Mouse (Mus musculus) stomach, embryonic 14.5 days (tissue): Measurements from ENCODE around the gene Ctla2a. TPM values are rescaled to one million over a fixed set of nuclear protein-coding genes. Genes with fewer than 3 reads are reported as not detected.

Experiments
- ATAC-seq: fragments of 200-750 bp; cut with Nextera tagmentation; 2 replicates; pipeline ENCODE4 v1.8.0; 2017; ENCODE audit warnings: low read depth, moderate TSS enrichment; ENCODE audit not compliant: insufficient number of reproducible peaks, insufficient read depth, low FRiP score
- H3K27ac ChIP-seq: fragments of 300-500 bp; sonication (generic); 2 replicates; pipeline ENCODE4 v1.5.1; 2014; ENCODE audit warnings: mild to moderate bottlenecking, low read length, moderate library complexity, mixed read lengths
- H3K27me3 ChIP-seq: fragments of 300-500 bp; sonication (generic); 2 replicates; pipeline ENCODE4 v1.6.1; 2014; ENCODE audit warnings: low read length, control low read depth, mixed read lengths; ENCODE audit not compliant: control insufficient read depth, insufficient read depth
- H3K36me3 ChIP-seq: fragments of 300-500 bp; sonication (generic); 2 replicates; pipeline ENCODE4 v1.6.1; 2014; ENCODE audit warnings: mild to moderate bottlenecking, control low read depth, low read length, moderate library complexity, mixed read lengths; ENCODE audit not compliant: control insufficient read depth, insufficient read depth
- H3K4me1 ChIP-seq: fragments of 300-500 bp; sonication (generic); 2 replicates; pipeline ENCODE4 v1.6.1; 2014; ENCODE audit warnings: low read length, control low read depth, mixed read lengths; ENCODE audit not compliant: control insufficient read depth, insufficient read depth
- H3K4me2 ChIP-seq: fragments of 300-500 bp; sonication (generic); replicated peaks from 2 replicates; pipeline ENCODE4 v1.6.1; 2014; ENCODE audit warnings: low read depth, low read length, control low read depth
- H3K4me3 ChIP-seq: fragments of 300-500 bp; sonication (generic); 2 replicates; pipeline ENCODE4 v1.5.1; 2014; ENCODE audit warnings: low read depth, low read length, control low read depth
- H3K9ac ChIP-seq: fragments of 300-500 bp; sonication (generic); replicated peaks from 2 replicates; pipeline ENCODE4 v1.6.1; 2014; ENCODE audit warnings: low read depth, mild to moderate bottlenecking, control low read depth, low read length, moderate library complexity, mixed read lengths
- H3K9me3 ChIP-seq: fragments of 300-500 bp; sonication (generic); 2 replicates; pipeline ENCODE4 v1.6.1; 2016; ENCODE audit warnings: low read depth, low read length, control low read depth; ENCODE audit not compliant: control insufficient read depth
- WGBS: fragments of 180-500 bp; shearing (Covaris S2); extraction: QIAGEN DNeasy Blood & Tissue Kit; methylation state at CpG from one replicate; pipeline ENCODE4 v1.1.7; 2014; 5-methylcytosine and 5-hydroxymethylcytosine counted together
- polyA plus RNA-seq: library from polyadenylated mRNA; unstranded; fragments of >200 nt; fragmentation: Nextera tagmentation; extraction: Ambion mirVana; gene quantifications from 2 replicates; pipeline ENCODE4 v1.2.1, GENCODE M21; 2014

Ctla2a gene
- polyA plus RNA-seq, 1 experiment from 2014 or later = 25.5 TPM

- H3K36me3 ChIP-seq = no peaks in the 10 kb centered on the region
- no peaks in the 10 kb centered on the region for H3K9me3 ChIP-seq
- no peak overlapping the region for H3K9ac ChIP-seq
- no peak for ATAC-seq
- no peaks in the 10 kb centered on the region for H3K4me1 ChIP-seq
- H3K4me2 ChIP-seq = no peak overlapping the region
- no peak overlapping the region for H3K27ac ChIP-seq
- H3K27me3 ChIP-seq = no peaks in the 10 kb centered on the region
- no peak overlapping the region for H3K4me3 ChIP-seq
Measured at GRCm38 (mm10) chr13:60895406-60896160, 40.8 kb downstream of the Ctla2a start.

- H3K4me2 ChIP-seq = no peak overlapping the region
- H3K9ac ChIP-seq = no peak overlapping the region
- no peaks in the 10 kb centered on the region for H3K36me3 ChIP-seq
- no peak overlapping the region for H3K4me3 ChIP-seq
- ATAC-seq = no peak
- H3K9me3 ChIP-seq = no peaks in the 10 kb centered on the region
- no peaks in the 10 kb centered on the region for H3K4me1 ChIP-seq
- 93% methylated on average over 1 of the region's 1 CpGs for WGBS
- H3K27me3 ChIP-seq = no peaks in the 10 kb centered on the region
- H3K27ac ChIP-seq = no peak overlapping the region
Measured at GRCm38 (mm10) chr13:60892301-60892700, 44.1 kb downstream of the Ctla2a start.

Other genes with a start within 250 kb of the Ctla2a start
- not detected in 2 replicates for gene BC051665, start 150.3 kb downstream of the Ctla2a start, polyA plus RNA-seq
- not detected in 2 replicates for gene Ctsll3, start 133.8 kb downstream of the Ctla2a start, polyA plus RNA-seq
- not detected in 2 replicates for gene 4930486L24Rik, start 72.2 kb downstream of the Ctla2a start, polyA plus RNA-seq
- 0.20 TPM in 1 of 2 replicates, not detected in the other for gene Gm49392, start 39.7 kb downstream of the Ctla2a start, polyA plus RNA-seq
- 3.8 and 4.6 TPM in 2 replicates for gene Ctla2b, start 39.2 kb downstream of the Ctla2a start, polyA plus RNA-seq
- gene Tpbpb, start 31.7 kb downstream of the Ctla2a start, polyA plus RNA-seq = not detected in 2 replicates
- gene Gm49393, start 1.0 kb downstream of the Ctla2a start, polyA plus RNA-seq = not detected in 2 replicates
- gene Gm49391, start 54 bp downstream of the Ctla2a start, polyA plus RNA-seq = 1.2 and 1.6 TPM in 2 replicates
- not detected in 2 replicates for gene Tpbpa, start 5.4 kb upstream of the Ctla2a start, polyA plus RNA-seq
- gene Ctsj, start 69.3 kb upstream of the Ctla2a start, polyA plus RNA-seq = not detected in 2 replicates
- not detected in 2 replicates for gene Ctsq, start 104.0 kb upstream of the Ctla2a start, polyA plus RNA-seq
- gene Ctsr, start 227.6 kb upstream of the Ctla2a start, polyA plus RNA-seq = not detected in 2 replicates